Mouse (Mus musculus): Measurements from ENCODE around the gene H2al1h.

DNA sequence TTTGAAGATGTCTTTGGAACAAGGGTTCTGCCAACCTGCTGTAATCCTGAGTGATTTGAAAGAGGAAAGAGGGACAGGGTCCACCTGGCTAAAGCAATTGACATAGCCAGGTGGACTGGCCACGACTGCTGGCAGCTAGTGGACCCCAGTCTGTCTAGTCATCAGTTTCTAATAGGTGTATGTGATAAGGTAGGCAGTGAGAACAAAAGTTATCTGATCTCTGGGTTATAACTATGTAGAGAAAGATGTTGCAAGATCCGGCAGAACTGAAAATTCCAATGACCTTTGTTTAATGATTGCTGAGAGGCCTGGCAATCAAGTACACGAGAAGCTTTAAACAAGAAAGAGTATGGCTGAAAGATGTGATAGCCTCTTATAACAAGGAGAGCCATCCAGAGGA is 48.1 kb upstream of the H2al1h start:
- TF ChIP-seq CTCF (IDR thresholded peaks at IDR 0.05; ENCODE audit: borderline replicate concordance, control insufficient read depth, extremely low read depth, insufficient read depth, low read length, poor library complexity) (no peak), POLR2A (IDR thresholded peaks at IDR 0.05; ENCODE audit: control insufficient read depth, extremely low read depth, insufficient read depth, low read length, poor library complexity) (no peak)

All from thymus, adult 2 months (tissue).